Mouse (Mus musculus) brown adipose tissue, adult 24 weeks (tissue): ENCODE measurements around the gene Memo1. TPM values are rescaled to one million over a fixed set of nuclear protein-coding genes. Genes with fewer than 3 reads are reported as not detected.
"Not testable (repeated sequence)": the region's sequence is repeated elsewhere in the genome, so short reads cannot be mapped to it uniquely, and the experiment has no call there.

Experiments
- H3K27ac ChIP-seq: fragments of 200-500 bp; replicated peaks from 2 replicates; pipeline ENCODE4 v1.5.1; 2012; ENCODE audit warnings: low read depth, mild to moderate bottlenecking, low read length
- H3K4me1 ChIP-seq: fragments of 200-500 bp; 2 replicates; pipeline ENCODE4 v1.6.1; 2012; ENCODE audit warnings: low read length, mixed read lengths; ENCODE audit not compliant: control insufficient read depth, insufficient read depth, insufficient read length
- H3K4me3 ChIP-seq: fragments of 200-500 bp; 2 replicates; pipeline ENCODE4 v1.5.1; 2012; ENCODE audit warnings: low read depth, mild to moderate bottlenecking, low read length, moderate library complexity; ENCODE audit not compliant: insufficient read depth
- polyA plus RNA-seq: library from polyadenylated mRNA; stranded (reverse); fragments of >200 nt; gene quantifications from 2 replicates; pipeline ENCODE4 v1.2.4, GENCODE M21; 2012; ENCODE audit not compliant: missing spikeins, insufficient read depth, insufficient read length

Gene Memo1
- polyA plus RNA-seq: 81.4 and 105 TPM in 2 replicates

- Histone ChIP-seq H3K4me3 (peak within 1 kb of the TSS; percentile 83), H3K4me1 (peaks cover 4% of the 10 kb centered on the region; the same call in 1 of the 2 replicates), H3K27ac (peak within 1 kb of the TSS; percentile 84)
These were observed at the start of gene Memo1 for GRCm38 (mm10) chr17:74295026-74295970. Memo1 (minus strand) TSS chr17:74295521.

DNA sequence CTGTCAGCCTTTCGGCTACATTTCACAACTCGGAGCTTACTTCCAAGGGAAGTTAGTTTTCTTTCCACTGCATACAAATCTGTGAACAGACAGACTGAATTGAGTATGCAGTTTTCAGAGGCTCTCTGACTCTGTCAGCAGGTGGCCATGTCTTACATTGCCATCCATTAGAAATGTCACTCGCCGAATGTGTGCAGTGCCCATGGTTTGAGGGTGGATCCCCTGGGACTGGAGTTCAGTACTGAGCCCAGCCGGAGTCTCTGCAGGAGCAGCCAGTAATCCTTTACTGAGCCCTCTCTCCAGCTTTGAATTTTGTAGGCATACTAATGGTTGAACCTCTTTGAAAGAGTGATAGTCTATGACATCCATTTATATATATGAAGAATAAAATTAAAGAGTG, 45.8 kb upstream of the Memo1 start:
- H3K27ac ChIP-seq: no peak overlapping the region
- H3K4me3 ChIP-seq: no peak overlapping the region; the same call in 1 of the 2 replicates

DNA sequence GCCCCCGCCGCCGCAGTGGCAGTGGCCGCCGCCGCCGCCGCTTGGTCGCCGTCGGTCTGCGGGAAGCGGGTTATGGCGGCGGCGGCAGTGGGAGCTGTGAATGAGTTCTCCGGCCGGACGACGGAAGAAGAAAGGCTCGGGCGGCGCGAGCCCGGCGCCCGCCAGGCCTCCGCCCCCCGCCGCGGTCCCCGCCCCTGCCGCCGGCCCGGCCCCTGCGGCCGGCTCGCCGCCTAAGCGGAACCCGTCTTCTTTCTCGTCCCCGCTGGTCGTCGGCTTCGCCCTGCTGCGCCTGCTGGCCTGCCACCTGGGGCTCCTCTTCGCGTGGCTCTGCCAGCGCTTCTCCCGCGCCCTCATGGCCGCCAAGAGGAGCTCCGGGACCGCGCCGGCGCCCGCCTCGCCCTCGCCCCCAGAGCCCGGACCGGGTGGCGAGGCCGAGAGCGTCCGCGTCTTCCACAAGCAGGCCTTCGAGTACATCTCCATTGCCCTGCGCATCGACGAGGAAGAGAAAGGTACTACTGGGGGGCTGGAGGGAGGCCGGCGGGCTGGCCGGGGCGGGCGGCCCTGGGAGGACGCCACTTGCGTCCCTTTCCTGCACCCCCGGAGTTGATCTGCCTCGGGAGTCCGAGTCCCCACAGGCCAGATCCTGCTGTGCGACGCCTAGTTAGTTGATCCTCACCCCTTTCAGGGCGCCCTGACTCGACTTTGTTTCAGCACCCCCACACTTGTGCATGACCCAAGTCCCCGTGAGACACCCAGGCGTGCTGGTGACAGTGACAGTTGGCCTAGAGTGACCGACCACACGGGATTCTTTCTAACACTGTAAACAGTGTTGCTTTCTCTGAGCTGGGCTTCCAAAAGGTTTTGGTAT, 43.9 kb upstream of the Memo1 start, which contains the start of gene Spast:
Spast (plus strand) TSS at position 51 of the 868 bp plus-strand sequence.
- Histone ChIP-seq H3K4me3 (peak within 1 kb of the TSS; percentile 99), H3K27ac (peak within 1 kb of the TSS; percentile 86), H3K4me1 (peaks cover 12% of the 10 kb centered on the region)

More for the DNA sequence above, 45.8 kb upstream of the Memo1 start:
- peaks cover 12% of the 10 kb centered on the region for H3K4me1 ChIP-seq

DNA sequence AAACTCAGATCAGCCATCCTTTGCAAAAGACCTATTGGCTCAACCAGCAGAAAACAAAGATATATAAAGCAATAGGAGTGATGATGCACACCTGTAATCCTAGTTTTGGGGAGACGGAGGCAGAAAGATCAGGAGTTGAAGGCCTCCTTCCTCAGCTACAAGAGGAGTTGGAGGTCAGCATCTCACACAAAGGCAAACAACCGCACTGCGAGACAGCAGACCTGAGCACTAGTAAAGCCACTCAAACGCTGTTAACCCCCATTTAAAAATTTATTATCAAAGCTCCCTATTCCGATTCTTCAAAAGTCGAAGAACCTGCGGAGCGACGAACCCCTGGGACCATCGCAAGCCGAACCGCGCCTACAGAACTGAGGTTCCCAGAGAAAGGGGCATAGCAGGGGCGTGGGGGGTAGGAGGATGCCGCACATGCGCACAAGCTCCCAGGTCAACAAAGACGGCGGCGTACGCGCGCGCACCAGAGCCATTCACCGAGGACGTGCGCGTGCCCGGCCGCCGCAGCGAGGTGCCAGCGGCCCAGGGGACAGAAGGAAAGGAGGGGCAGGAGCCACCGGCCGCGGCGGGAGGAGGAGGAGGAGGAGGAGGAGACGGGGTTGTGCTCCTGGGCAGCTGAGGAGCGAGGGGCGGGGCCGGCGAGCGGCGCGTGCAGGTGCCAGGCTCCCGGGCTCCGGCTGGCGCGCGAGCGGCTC, 43.1 kb upstream of the Memo1 start:
- peak overlapping the region; percentile 99 for H3K4me3 ChIP-seq
- H3K4me1 ChIP-seq: peaks cover 12% of the 10 kb centered on the region
- peak overlapping the region; percentile 26 for H3K27ac ChIP-seq

DNA sequence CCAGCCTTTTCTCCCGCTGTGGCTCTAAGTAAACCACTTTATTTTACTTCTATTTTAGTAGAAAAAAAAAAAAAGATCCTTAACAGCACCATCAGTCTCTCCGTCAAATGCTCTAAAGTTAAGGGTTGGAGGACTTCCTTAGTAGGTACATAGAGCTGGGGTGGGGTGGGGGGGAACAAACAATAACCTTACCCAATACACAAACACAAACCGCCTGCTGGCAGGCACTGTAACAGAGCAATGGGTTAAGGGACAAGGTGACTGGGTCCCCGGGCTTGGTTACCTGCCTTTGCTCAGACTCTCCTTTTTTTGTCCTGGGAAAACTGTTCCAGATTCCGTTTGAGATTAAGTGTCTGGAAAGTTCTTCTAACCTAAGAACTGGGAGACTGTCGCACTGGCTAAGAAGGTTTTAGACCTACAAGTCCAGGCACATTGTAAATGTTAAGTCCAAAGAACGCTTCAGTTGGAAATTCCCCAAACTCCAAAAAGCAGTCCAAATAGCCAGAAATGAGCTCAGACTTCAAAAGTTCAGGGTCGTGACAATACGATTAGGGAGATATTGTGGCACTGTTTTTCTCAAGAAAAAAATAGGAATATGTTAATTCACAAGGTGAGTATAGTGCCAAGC, 35.8 kb upstream of the Memo1 start:
- Histone ChIP-seq H3K4me1 (no peaks in the 10 kb centered on the region), H3K4me3 (no peak overlapping the region), H3K27ac (no peak overlapping the region)

DNA sequence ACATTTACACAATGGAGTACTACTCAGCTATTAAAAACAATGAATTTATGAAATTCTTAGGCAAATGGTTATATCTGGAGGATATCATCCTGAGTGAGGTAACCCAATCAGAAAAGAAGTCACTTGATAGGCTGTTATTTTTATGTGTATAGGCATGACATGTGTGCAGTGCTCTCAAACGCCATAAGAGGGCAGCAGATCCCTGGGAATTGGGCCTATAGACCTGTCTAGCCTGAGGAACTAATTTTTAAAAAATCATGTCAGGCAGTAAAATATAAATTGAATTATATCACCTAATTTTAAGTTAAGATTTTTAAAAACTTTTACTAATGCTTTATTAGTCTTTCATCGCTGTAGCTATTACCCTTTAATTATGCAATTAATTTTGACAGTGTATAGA, 32.8 kb upstream of the Memo1 start:
- H3K4me1 ChIP-seq, H3K27ac ChIP-seq, H3K4me3 ChIP-seq: not testable (repeated sequence)

DNA sequence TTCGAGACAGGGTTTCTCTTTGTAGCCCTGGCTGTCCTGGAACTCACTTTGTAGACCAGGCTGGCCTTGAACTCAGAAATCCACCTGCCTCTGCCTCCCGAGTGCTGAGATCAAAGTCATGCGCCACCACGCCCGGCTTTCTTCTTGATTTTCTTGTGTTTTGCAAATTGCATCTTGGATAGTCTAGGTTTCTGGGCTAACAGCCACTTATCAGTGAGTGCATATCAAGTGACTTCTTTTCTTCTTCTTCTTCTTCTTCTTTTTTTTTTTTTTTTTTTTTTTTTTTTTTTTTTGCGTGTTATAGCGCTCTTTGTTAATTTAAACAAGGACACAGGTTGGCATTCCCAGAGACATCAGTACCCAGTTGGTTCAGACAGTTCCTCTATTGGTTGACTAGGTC, 31.9 kb upstream of the Memo1 start:
- not testable (repeated sequence) for H3K4me3 ChIP-seq, H3K4me1 ChIP-seq, H3K27ac ChIP-seq

GRCm38 (mm10) chr17:74323844-74324243, 28.5 kb upstream of the Memo1 start, which contains the start of gene Dpy30:
Dpy30 (minus strand) TSS chr17:74323944.
- no peaks in the 10 kb centered on the region for H3K4me1 ChIP-seq
- no peak within 1 kb of the TSS for H3K27ac ChIP-seq
- no peak within 1 kb of the TSS for H3K4me3 ChIP-seq

- Histone ChIP-seq H3K27ac (no peak overlapping the region), H3K4me1 (no peaks in the 10 kb centered on the region), H3K4me3 (no peak overlapping the region)
These were observed 27.2 kb upstream of the Memo1 start for GRCm38 (mm10) chr17:74322400-74323054.

GRCm38 (mm10) chr17:74318721-74319120, 23.4 kb upstream of the Memo1 start:
- no peaks in the 10 kb centered on the region for H3K4me1 ChIP-seq
- H3K27ac ChIP-seq: no peak overlapping the region
- H3K4me3 ChIP-seq: no peak overlapping the region

DNA sequence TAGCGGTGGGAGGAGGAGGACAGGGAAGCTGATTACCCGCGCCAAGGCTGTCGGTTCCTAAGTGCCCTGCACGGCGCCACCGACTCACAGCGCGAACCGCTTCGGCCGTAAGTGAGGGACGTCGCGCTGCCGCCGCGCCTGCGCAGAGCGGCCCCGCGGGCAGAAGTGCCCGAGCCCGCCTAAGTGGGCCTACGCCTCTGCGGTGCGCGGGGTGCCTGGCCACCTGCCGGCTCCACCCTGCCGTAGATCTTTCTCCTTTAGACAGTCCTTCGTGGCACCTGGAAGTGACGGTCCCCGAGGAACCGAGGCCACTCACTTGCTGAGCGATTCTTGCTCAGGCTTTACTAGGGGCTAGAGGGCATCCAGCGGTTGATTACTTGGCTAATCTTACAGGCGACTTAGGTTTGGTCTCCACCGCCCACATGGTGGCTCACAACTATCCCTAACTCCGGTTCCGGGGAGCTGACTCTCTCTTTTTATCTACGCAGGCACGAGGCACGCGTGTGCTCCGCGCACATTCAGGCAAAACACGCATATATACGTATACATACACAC, 21.1 kb upstream of the Memo1 start:
- Histone ChIP-seq H3K27ac (peak overlapping the region; percentile 97), H3K4me3 (peak overlapping the region; percentile 78), H3K4me1 (no peaks in the 10 kb centered on the region)

GRCm38 (mm10) chr17:74315445-74316308, 20.4 kb upstream of the Memo1 start:
- peak overlapping the region; percentile 78 for H3K4me3 ChIP-seq
- H3K27ac ChIP-seq: peak overlapping the region; percentile 17; the same call in 1 of the 2 replicates
- no peaks in the 10 kb centered on the region for H3K4me1 ChIP-seq

GRCm38 (mm10) chr17:74306021-74306420, 10.7 kb upstream of the Memo1 start:
- Histone ChIP-seq H3K27ac (no peak overlapping the region), H3K4me3 (no peak overlapping the region), H3K4me1 (no peaks in the 10 kb centered on the region)
